Mouse (Mus musculus) limb, embryonic 13.5 days (tissue): ENCODE measurements at regions not wholly inside any gene's neighbourhood (a gene's known extent, or its start where the extent isn't known, plus 50 kb on each side); places are given as distances from the start of the nearest gene placed in this dataset.
A peak's percentile ranks its signal among the peaks of the same experiment; 100 is the strongest.

Experiments used
- ATAC-seq: fragments of 200-750 bp; cut with Nextera tagmentation; 2 replicates; pipeline ENCODE4 v1.8.0; 2017; ENCODE audit warnings: low read depth, moderate number of reproducible peaks, moderate TSS enrichment; ENCODE audit not compliant: low FRiP score
- H3K27ac ChIP-seq: fragments of 300-500 bp; sonication (generic); 2 replicates; pipeline ENCODE4 v1.5.1; 2015; ENCODE audit warnings: inconsistent platforms, mild to moderate bottlenecking, moderate library complexity
- H3K27me3 ChIP-seq: fragments of 300-500 bp; sonication (generic); 2 replicates; pipeline ENCODE4 v1.6.1; 2015; ENCODE audit warnings: mild to moderate bottlenecking, inconsistent platforms
- H3K36me3 ChIP-seq: fragments of 300-500 bp; sonication (generic); 2 replicates; pipeline ENCODE4 v1.6.1; 2015; ENCODE audit warnings: inconsistent platforms, mild to moderate bottlenecking, moderate library complexity
- H3K4me1 ChIP-seq: fragments of 300-500 bp; sonication (generic); 2 replicates; pipeline ENCODE4 v1.6.1; 2015; ENCODE audit warnings: inconsistent platforms
- H3K4me2 ChIP-seq: fragments of 300-500 bp; sonication (generic); replicated peaks from 2 replicates; pipeline ENCODE4 v1.6.1; 2015; ENCODE audit warnings: inconsistent platforms, mild to moderate bottlenecking, moderate library complexity
- H3K4me3 ChIP-seq: fragments of 300-500 bp; sonication (generic); 2 replicates; pipeline ENCODE4 v1.5.1; 2015; ENCODE audit warnings: moderate library complexity, mild to moderate bottlenecking, inconsistent platforms
- H3K9ac ChIP-seq: fragments of 300-500 bp; sonication (generic); 2 replicates; pipeline ENCODE4 v1.6.1; 2015; ENCODE audit warnings: mild to moderate bottlenecking, inconsistent platforms
- H3K9me3 ChIP-seq: fragments of 300-500 bp; sonication (generic); 2 replicates; pipeline ENCODE4 v1.6.1; 2016; ENCODE audit warnings: inconsistent platforms
- WGBS: fragments of 180-500 bp; shearing (Covaris S2); methylation state at CpG from one replicate; pipeline ENCODE4 v1.1.7; 2015; 5-methylcytosine and 5-hydroxymethylcytosine counted together

GRCm38 (mm10) chr9:68162813-68163570 is 322.8 kb downstream of the Vps13c start:
- Histone ChIP-seq H3K4me3 (no peak overlapping the region), H3K27me3 (no peaks in the 10 kb centered on the region), H3K27ac (no peak overlapping the region), H3K4me2 (no peak overlapping the region), H3K9ac (no peak overlapping the region), H3K9me3 (no peaks in the 10 kb centered on the region), H3K36me3 (no peaks in the 10 kb centered on the region), H3K4me1 (peaks cover 10% of the 10 kb centered on the region)
- 73% methylated on average over 10 of the region's 10 CpGs for WGBS
- ATAC-seq = no peak

GRCm38 (mm10) chr9:68166556-68166955 is 326.4 kb downstream of the Vps13c start:
- ATAC-seq = no peak
- Histone ChIP-seq H3K36me3 (no peaks in the 10 kb centered on the region), H3K9me3 (no peaks in the 10 kb centered on the region), H3K4me2 (no peak overlapping the region), H3K4me1 (peaks cover 10% of the 10 kb centered on the region), H3K9ac (no peak overlapping the region), H3K27ac (no peak overlapping the region), H3K4me3 (no peak overlapping the region), H3K27me3 (no peaks in the 10 kb centered on the region)
- WGBS = 10% methylated on average over 4 of the region's 4 CpGs

DNA sequence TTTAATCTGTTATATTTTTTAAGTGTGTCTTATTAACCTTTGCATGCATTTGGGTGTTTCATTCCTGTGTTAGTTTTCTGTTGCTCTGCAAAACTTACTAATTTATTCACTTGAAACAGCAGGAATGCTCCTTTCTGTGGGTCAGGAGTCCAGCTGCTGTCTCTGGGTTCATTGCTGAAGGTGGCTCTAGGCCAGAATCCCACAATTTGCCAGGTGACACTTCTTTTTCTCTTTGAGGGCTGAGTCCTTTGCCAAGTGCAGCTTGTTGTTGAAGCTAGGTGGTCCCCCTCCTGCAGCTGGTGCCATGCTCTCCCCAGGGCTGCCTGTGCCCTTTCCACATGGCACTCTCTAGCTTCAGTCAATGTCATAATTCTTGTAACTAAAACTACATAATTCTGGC is 348.7 kb downstream of the Vps13c start:
- H3K4me1 ChIP-seq = no peaks in the 10 kb centered on the region
- no peaks in the 10 kb centered on the region for H3K9me3 ChIP-seq
- H3K27me3 ChIP-seq = no peaks in the 10 kb centered on the region
- no peak overlapping the region for H3K4me2 ChIP-seq
- no peak overlapping the region for H3K27ac ChIP-seq
- no peak overlapping the region for H3K9ac ChIP-seq
- ATAC-seq = no peak
- no peak overlapping the region for H3K4me3 ChIP-seq
- no peaks in the 10 kb centered on the region for H3K36me3 ChIP-seq

- no peak overlapping the region for H3K27ac ChIP-seq
- 81% methylated on average over 4 of the region's 4 CpGs for WGBS
- H3K27me3 ChIP-seq = no peaks in the 10 kb centered on the region
- no peaks in the 10 kb centered on the region for H3K4me1 ChIP-seq
- H3K36me3 ChIP-seq = no peaks in the 10 kb centered on the region
- no peak overlapping the region for H3K4me2 ChIP-seq
- H3K9me3 ChIP-seq = no peaks in the 10 kb centered on the region
- no peak for ATAC-seq
- no peak overlapping the region for H3K4me3 ChIP-seq
- no peak overlapping the region for H3K9ac ChIP-seq
Observed at GRCm38 (mm10) chr9:68199831-68200230, 359.6 kb downstream of the Vps13c start.

- H3K4me3 ChIP-seq = no peak overlapping the region
- 50% methylated on average over 5 of the region's 5 CpGs for WGBS
- ATAC-seq = no peak
- no peak overlapping the region for H3K4me2 ChIP-seq
- no peaks in the 10 kb centered on the region for H3K4me1 ChIP-seq
- no peaks in the 10 kb centered on the region for H3K9me3 ChIP-seq
- no peak overlapping the region for H3K27ac ChIP-seq
- H3K36me3 ChIP-seq = no peaks in the 10 kb centered on the region
- no peaks in the 10 kb centered on the region for H3K27me3 ChIP-seq
- no peak overlapping the region for H3K9ac ChIP-seq
Observed at GRCm38 (mm10) chr9:68201031-68201430, 360.8 kb downstream of the Vps13c start.

GRCm38 (mm10) chr9:68225694-68226093 is 385.5 kb downstream of the Vps13c start:
- 88% methylated on average over 6 of the region's 6 CpGs for WGBS
- Histone ChIP-seq H3K4me1 (no peaks in the 10 kb centered on the region), H3K9ac (no peak overlapping the region), H3K27ac (no peak overlapping the region), H3K27me3 (no peaks in the 10 kb centered on the region), H3K4me2 (no peak overlapping the region), H3K4me3 (no peak overlapping the region), H3K9me3 (no peaks in the 10 kb centered on the region), H3K36me3 (no peaks in the 10 kb centered on the region)
- no peak for ATAC-seq

DNA sequence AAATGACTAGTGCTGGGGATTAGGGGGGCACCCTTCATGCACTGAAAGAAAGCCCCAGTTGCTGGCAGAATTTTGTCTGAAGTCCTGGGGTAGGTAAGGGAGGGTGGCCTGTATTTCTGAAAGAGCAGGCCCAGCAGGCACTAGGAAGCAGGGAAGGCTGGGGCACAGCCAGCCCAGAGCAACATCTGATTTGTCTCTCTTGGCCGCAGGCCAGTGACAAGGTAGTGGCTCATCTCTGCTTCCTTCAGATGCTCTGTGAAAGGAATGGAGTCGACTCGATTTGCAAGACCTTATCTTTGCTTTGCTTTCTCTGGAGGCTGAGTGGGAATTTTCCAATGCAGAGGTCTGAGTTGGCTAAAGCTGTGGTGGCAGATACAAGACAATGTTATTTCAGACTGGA is 390.9 kb downstream of the Vps13c start:
- Histone ChIP-seq H3K36me3 (no peaks in the 10 kb centered on the region), H3K27me3 (no peaks in the 10 kb centered on the region), H3K9me3 (no peaks in the 10 kb centered on the region), H3K27ac (no peak overlapping the region), H3K4me2 (no peak overlapping the region), H3K4me3 (no peak overlapping the region), H3K4me1 (peaks cover 11% of the 10 kb centered on the region), H3K9ac (no peak overlapping the region)
- 93% methylated on average over 3 of the region's 3 CpGs for whole genome bisulfite sequencing
- no peak for ATAC-seq

GRCm38 (mm10) chr9:68234979-68235649 is 394.9 kb downstream of the Vps13c start:
- ATAC-seq = peak; percentile 57; the same call in 1 of the 2 replicates
- H3K9ac ChIP-seq = no peak overlapping the region
- H3K4me1 ChIP-seq = peaks cover 11% of the 10 kb centered on the region
- H3K27me3 ChIP-seq = no peaks in the 10 kb centered on the region
- no peak overlapping the region for H3K27ac ChIP-seq
- WGBS = 7% methylated on average over 12 of the region's 12 CpGs
- no peaks in the 10 kb centered on the region for H3K36me3 ChIP-seq
- no peaks in the 10 kb centered on the region for H3K9me3 ChIP-seq
- peak overlapping the region; percentile 40 for H3K4me2 ChIP-seq
- H3K4me3 ChIP-seq = no peak overlapping the region

DNA sequence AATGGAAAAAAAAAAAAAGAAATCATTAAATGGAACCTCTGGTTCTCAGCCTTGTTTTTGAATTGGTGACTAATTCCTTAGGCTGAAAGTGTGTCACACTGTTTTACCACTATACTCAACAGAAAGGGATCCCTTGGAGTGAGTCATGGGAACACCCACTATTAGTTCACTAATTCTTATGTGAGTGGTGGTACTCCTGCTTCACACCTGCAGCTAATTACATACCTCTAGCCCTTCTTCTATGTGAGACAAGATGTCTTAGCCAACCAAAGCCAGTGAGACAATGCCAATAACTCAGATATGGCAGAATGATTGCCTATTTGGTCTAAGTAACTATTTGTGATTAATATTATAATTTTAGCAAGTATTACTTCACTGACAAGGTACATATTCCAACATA is 398.9 kb downstream of the Vps13c start:
- H3K9me3 ChIP-seq = no peaks in the 10 kb centered on the region
- no peaks in the 10 kb centered on the region for H3K36me3 ChIP-seq
- H3K27me3 ChIP-seq = no peaks in the 10 kb centered on the region
- H3K4me1 ChIP-seq = peaks cover 11% of the 10 kb centered on the region
- no peak overlapping the region for H3K9ac ChIP-seq
- no peak overlapping the region for H3K4me3 ChIP-seq
- no peak overlapping the region for H3K4me2 ChIP-seq
- ATAC-seq = no peak
- H3K27ac ChIP-seq = no peak overlapping the region

- Histone ChIP-seq H3K36me3 (no peaks in the 10 kb centered on the region), H3K9me3 (no peaks in the 10 kb centered on the region), H3K27ac (no peak overlapping the region), H3K4me1 (peaks cover 7% of the 10 kb centered on the region), H3K4me2 (no peak overlapping the region), H3K4me3 (no peak overlapping the region), H3K27me3 (no peaks in the 10 kb centered on the region), H3K9ac (no peak overlapping the region)
- WGBS = 83% methylated on average over 5 of the region's 5 CpGs
- ATAC-seq = no peak
Observed at GRCm38 (mm10) chr9:68239551-68239950, 399.4 kb downstream of the Vps13c start.

- no peak for ATAC-seq
- Histone ChIP-seq H3K9me3 (no peaks in the 10 kb centered on the region), H3K9ac (no peak overlapping the region), H3K27me3 (no peaks in the 10 kb centered on the region), H3K4me2 (no peak overlapping the region), H3K4me3 (no peak overlapping the region), H3K27ac (no peak overlapping the region), H3K36me3 (no peaks in the 10 kb centered on the region), H3K4me1 (no peaks in the 10 kb centered on the region)
- 87% methylated on average over 16 of the region's 16 CpGs for WGBS
Observed at GRCm38 (mm10) chr9:68250011-68250410, 403.6 kb upstream of the Rora start.

- H3K4me2 ChIP-seq = no peak overlapping the region
- WGBS = 56% methylated on average over 3 of the region's 3 CpGs
- H3K4me1 ChIP-seq = no peaks in the 10 kb centered on the region
- no peaks in the 10 kb centered on the region for H3K36me3 ChIP-seq
- no peaks in the 10 kb centered on the region for H3K9me3 ChIP-seq
- no peak overlapping the region for H3K9ac ChIP-seq
- no peak overlapping the region for H3K4me3 ChIP-seq
- H3K27ac ChIP-seq = no peak overlapping the region
- no peak for ATAC-seq
- H3K27me3 ChIP-seq = no peaks in the 10 kb centered on the region
Observed at GRCm38 (mm10) chr9:68254218-68254617, 399.4 kb upstream of the Rora start.

DNA sequence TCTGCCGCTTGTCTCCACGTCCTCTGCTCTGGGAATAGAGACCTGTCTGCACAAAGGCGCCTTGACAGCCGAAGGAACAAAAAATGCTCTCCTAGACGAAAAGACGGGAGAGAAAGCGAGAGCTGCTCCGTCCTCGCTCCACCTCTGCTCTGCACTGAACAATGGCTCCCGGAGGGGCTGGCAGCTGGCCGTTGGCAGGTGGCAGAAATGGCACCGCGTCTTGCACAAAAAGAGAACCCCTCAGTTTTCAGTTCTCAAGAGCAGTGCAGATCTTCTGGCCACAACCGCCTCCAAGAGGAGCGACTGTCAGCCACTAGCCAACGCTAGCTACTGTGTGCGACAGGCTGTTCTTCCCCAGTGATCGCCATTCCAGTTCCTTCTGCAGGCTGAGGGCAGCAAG is 385.0 kb upstream of the Rora start:
- 79% methylated on average over 18 of the region's 18 CpGs for WGBS
- Histone ChIP-seq H3K4me2 (no peak overlapping the region), H3K27me3 (no peaks in the 10 kb centered on the region), H3K36me3 (no peaks in the 10 kb centered on the region), H3K27ac (no peak overlapping the region), H3K9ac (no peak overlapping the region), H3K4me1 (no peaks in the 10 kb centered on the region), H3K4me3 (no peak overlapping the region), H3K9me3 (no peaks in the 10 kb centered on the region; the same call in 1 of the 2 replicates)
- no peak for ATAC-seq
